Mouse (Mus musculus): ENCODE results near the gene Gabbr1.

GRCm38 (mm10) chr17:37044651-37045244, 1.0 kb upstream of the Gabbr1 start:
- TF ChIP-seq CTCF (IDR thresholded peaks at IDR 0.05) (no peak), EP300 (IDR thresholded peaks at IDR 0.05) (no peak; the same call in 1 of the 2 replicates)
